Mouse (Mus musculus) lung, postnatal 14 days (tissue): ENCODE data around the gene Arhgef3.
A peak's percentile ranks its signal among the peaks of the same experiment; 100 is the strongest.

Experiments used
- DNase-seq: peaks from one replicate; pipeline ENCODE4 v3.0.0; 2021

Arhgef3 gene

GRCm38 (mm10) chr14:27349828-27350729 is 235.4 kb downstream of the Arhgef3 start:
- DNase-seq: no peak

GRCm38 (mm10) chr14:27351051-27351475 is 236.4 kb downstream of the Arhgef3 start:
- DNase-seq: peak; percentile 65

- DNase-seq: peak; percentile 63
Observed at GRCm38 (mm10) chr14:27351476-27352079, 236.9 kb downstream of the Arhgef3 start.

GRCm38 (mm10) chr14:27352470-27352869 is 237.8 kb downstream of the Arhgef3 start:
- no peak for DNase-seq

GRCm38 (mm10) chr14:27355151-27355550 is 240.5 kb downstream of the Arhgef3 start:
- DNase-seq: no peak

- no peak for DNase-seq
Observed at GRCm38 (mm10) chr14:27355937-27356336, 241.2 kb downstream of the Arhgef3 start.

GRCm38 (mm10) chr14:27357139-27357538 is 242.4 kb downstream of the Arhgef3 start:
- no peak for DNase-seq

GRCm38 (mm10) chr14:27358202-27358601 is 243.5 kb downstream of the Arhgef3 start:
- no peak for DNase-seq

GRCm38 (mm10) chr14:27360849-27361248 is 246.2 kb downstream of the Arhgef3 start:
- DNase-seq: no peak

- DNase-seq: no peak
Observed at GRCm38 (mm10) chr14:27361514-27361913, 246.8 kb downstream of the Arhgef3 start.

GRCm38 (mm10) chr14:27364668-27365257 is 250.1 kb downstream of the Arhgef3 start:
- DNase-seq: no peak

GRCm38 (mm10) chr14:27367117-27367711 is 252.5 kb downstream of the Arhgef3 start:
- DNase-seq: no peak

- DNase-seq: no peak
Observed at GRCm38 (mm10) chr14:27368619-27369018, 253.9 kb downstream of the Arhgef3 start.

GRCm38 (mm10) chr14:27369503-27369902 is 254.8 kb downstream of the Arhgef3 start:
- no peak for DNase-seq

- DNase-seq: no peak
Observed at GRCm38 (mm10) chr14:27371669-27372076, 257.0 kb downstream of the Arhgef3 start.

GRCm38 (mm10) chr14:27373498-27373897 is 258.8 kb downstream of the Arhgef3 start:
- DNase-seq: no peak

- DNase-seq: no peak
Observed at GRCm38 (mm10) chr14:27376115-27376648, 261.5 kb downstream of the Arhgef3 start.

- DNase-seq: no peak
Observed at GRCm38 (mm10) chr14:27378669-27379068, 264.0 kb downstream of the Arhgef3 start.

- peak; percentile 41 for DNase-seq
Observed at GRCm38 (mm10) chr14:27379404-27379803, 264.7 kb downstream of the Arhgef3 start.

GRCm38 (mm10) chr14:27381459-27381858 is 266.8 kb downstream of the Arhgef3 start:
- DNase-seq: no peak

GRCm38 (mm10) chr14:27383321-27383830 is 268.7 kb downstream of the Arhgef3 start:
- DNase-seq: no peak

- DNase-seq: no peak
Observed at GRCm38 (mm10) chr14:27384143-27384542, 269.4 kb downstream of the Arhgef3 start.

- no peak for DNase-seq
Observed at GRCm38 (mm10) chr14:27388616-27389015, 273.9 kb downstream of the Arhgef3 start.
